Mouse (Mus musculus): ENCODE results near the gene Pnpla8. TPM values are rescaled to one million over a fixed set of nuclear protein-coding genes. Genes with fewer than 3 reads are reported as not detected.

The Pnpla8 gene
- total RNA-seq (2023) = 10 to 100 TPM; 52.8 to 63.6 TPM

GRCm38 (mm10) chr12:44221070-44221469 is at the start of gene Pnpla8:
TSS of gene Pnpla8 (plus strand) at chr12:44221370.

GRCm38 (mm10) chr12:44209824-44210752 is 11.1 kb upstream of the Pnpla8 start, which contains the start of gene Dnajb9:
TSS of gene Dnajb9 (minus strand) at chr12:44210326.

GRCm38 (mm10) chr12:44328381-44329315 is 107.5 kb downstream of the Pnpla8 start, which contains the start of gene Nrcam:
TSS of gene Nrcam (plus strand) at chr12:44328885.

Other genes with a start within 250 kb of the Pnpla8 start
- gene Dnajb9, start 11.0 kb upstream of the Pnpla8 start, total RNA-seq (2023) = 10 to 100 TPM; 68.9 to 83.3 TPM
- not detected for gene Nrcam, start 107.5 kb downstream of the Pnpla8 start, total RNA-seq (2023)